ENCODE assay signal across 8 mouse cellular contexts in the genomic region with DNA sequence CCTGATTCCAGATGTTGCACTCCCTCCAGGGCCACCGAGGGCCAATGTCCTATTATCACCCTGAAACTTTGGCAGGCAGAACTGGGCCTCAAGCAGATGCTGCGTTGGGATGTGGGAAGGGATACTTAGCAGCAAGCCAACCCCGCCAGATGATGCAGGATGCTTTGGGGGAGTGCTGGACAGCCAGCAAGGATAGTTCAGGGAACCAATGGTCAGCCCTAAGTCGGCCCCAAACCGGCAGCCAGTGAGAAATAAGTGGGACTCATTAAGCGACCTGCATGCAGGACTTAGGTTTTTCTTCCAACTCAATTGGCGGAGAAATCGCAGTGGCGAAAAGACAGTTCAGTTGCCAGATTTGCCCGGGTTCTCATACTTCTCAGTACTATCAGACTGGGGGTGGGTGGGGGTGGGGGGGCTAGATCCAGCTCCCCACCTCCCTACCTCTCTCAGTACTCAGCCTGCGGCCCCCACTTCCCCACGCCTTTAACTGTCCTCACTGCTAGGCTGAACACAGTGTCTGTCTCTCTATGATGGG. TPM values are rescaled to one million over a fixed set of nuclear protein-coding genes. Genes with fewer than 3 reads are reported as not detected.
DNase-seq lines count a peak whose midpoint lies in the region; ATAC-seq and TF ChIP-seq lines count a peak whose summit lies in the region.

No protein-coding gene starts in this region.

- H3K36me3 ChIP-seq in kidney, adult 2 months (ENCODE audit: control insufficient read depth, insufficient read depth, low read length), result no peaks in the 10 kb centered on the region
- H3K36me3 ChIP-seq in heart, embryonic 11.5 days (ENCODE audit: control insufficient read depth, insufficient read depth, low read length), result no peaks in the 10 kb centered on the region
- H3K36me3 ChIP-seq in liver, embryonic 11.5 days (ENCODE audit: control insufficient read depth, insufficient read depth, low read length), result no peaks in the 10 kb centered on the region
- H3K36me3 ChIP-seq in small intestine, adult 2 months (ENCODE audit: control insufficient read depth, insufficient read depth, low read length), result no peaks in the 10 kb centered on the region

- peak overlapping the region; percentile 97 for H3K9ac ChIP-seq in heart, embryonic 11.5 days (ENCODE audit: low read depth, low read length)
- peak overlapping the region; percentile 81 for H3K9ac ChIP-seq in liver, embryonic 11.5 days (ENCODE audit: low read depth, low read length)

- 29% methylated on average over 12 of the region's 12 CpGs for WGBS in kidney, adult 2 months
- 20% methylated on average over 12 of the region's 12 CpGs for WGBS in heart, embryonic 11.5 days (ENCODE audit: insufficient replicate concordance)
- WGBS in liver, embryonic 11.5 days, result 16% methylated on average over 12 of the region's 12 CpGs
- 50% methylated on average over 12 of the region's 12 CpGs for WGBS in small intestine, adult 2 months

- in situ Hi-C loops in Patski (cut with MboI; ENCODE audit: low pct_unique_long_range_greater_than_20kb), result no loop called here

- DNase-seq in kidney, adult 2 months, result no peak
- DNase-seq in kidney, adult 8-10 months, result no peak
- no peak for DNase-seq in Patski (ENCODE audit: low read depth, low spot score)
- no peak for DNase-seq in liver, embryonic 11.5 days (ENCODE audit: low spot score)
- no peak for DNase-seq in urinary bladder, postnatal 36 days (ENCODE audit: low spot score in 2 of 2)
- DNase-seq in ovary, postnatal 14 days (ENCODE audit: low spot score), result no peak

- CTCF ChIA-PET in Patski (lab: Charles Lee), result interaction anchor here (2.0 to 3.1 kb wide), 5 partner anchors 9 to 46 kb away, joined by 6 to 25 read pairs (median 13); no protein-coding TSS in a partner anchor

- TF ChIP-seq CTCF in kidney, adult 2 months (conservative IDR thresholded peaks at IDR 0.05; ENCODE audit: insufficient read depth, insufficient read length, low read depth, low read length), result no peak
- no peak for TF ChIP-seq CTCF in Patski (IDR thresholded peaks at IDR 0.05)
- no peak for TF ChIP-seq CTCF in small intestine, adult 2 months (IDR thresholded peaks at IDR 0.05; ENCODE audit: extremely low read depth, insufficient read length, insufficient replicate concordance, low read depth, low read length)

- POLR2A ChIA-PET in Patski (lab: Charles Lee), result interaction anchor here (0.8 to 3.4 kb wide), 11 partner anchors 8 to 51 kb away, joined by 3 to 43 read pairs (median 6); no protein-coding TSS in a partner anchor

- peak overlapping the region; percentile 40 for H3K27ac ChIP-seq in kidney, adult 2 months (ENCODE audit: insufficient read depth, low read depth, low read length)
- peak overlapping the region; percentile 96 for H3K27ac ChIP-seq in heart, embryonic 11.5 days (ENCODE audit: low read depth, low read length)
- peak overlapping the region; percentile 90 for H3K27ac ChIP-seq in liver, embryonic 11.5 days (ENCODE audit: low read depth, low read length)
- peak overlapping the region; percentile 45 for H3K27ac ChIP-seq in small intestine, adult 2 months (ENCODE audit: insufficient read depth, low read depth, low read length)

- peak; percentile 2 for ATAC-seq in Patski
- ATAC-seq in heart, embryonic 11.5 days (replicated peaks; ENCODE audit: insufficient number of reproducible peaks, low FRiP score, low TSS enrichment), result no peak
- no peak for ATAC-seq in liver, embryonic 11.5 days (replicated peaks; ENCODE audit: low FRiP score)

- peak overlapping the region; percentile 65 for H3K4me3 ChIP-seq in kidney, adult 2 months (ENCODE audit: insufficient read depth, low read depth, low read length)
- H3K4me3 ChIP-seq in heart, embryonic 11.5 days (ENCODE audit: low read depth, low read length), result peak overlapping the region; percentile 90
- H3K4me3 ChIP-seq in liver, embryonic 11.5 days (ENCODE audit: low read depth, low read length), result peak overlapping the region; percentile 86
- H3K4me3 ChIP-seq in small intestine, adult 2 months (ENCODE audit: low read depth, low read length), result peak overlapping the region; percentile 64

- H3K4me2 ChIP-seq in heart, embryonic 11.5 days, result peak overlapping the region; percentile 83
- H3K4me2 ChIP-seq in liver, embryonic 11.5 days, result peak overlapping the region; percentile 95

- H3K27me3 ChIP-seq in kidney, adult 2 months (replicated peaks; ENCODE audit: control insufficient read depth, insufficient read depth, low read length), result no peaks in the 10 kb centered on the region
- no peaks in the 10 kb centered on the region for H3K27me3 ChIP-seq in Patski
- H3K27me3 ChIP-seq in heart, embryonic 11.5 days (ENCODE audit: control insufficient read depth, insufficient read depth, low read length), result no peaks in the 10 kb centered on the region
- no peaks in the 10 kb centered on the region for H3K27me3 ChIP-seq in liver, embryonic 11.5 days (replicated peaks; ENCODE audit: control insufficient read depth, insufficient read depth, low read length)
- no peaks in the 10 kb centered on the region for H3K27me3 ChIP-seq in small intestine, adult 2 months (ENCODE audit: control insufficient read depth, insufficient read depth, low read length)

- H3K9me3 ChIP-seq in heart, embryonic 11.5 days (replicated peaks; ENCODE audit: control insufficient read depth, low read length), result no peaks in the 10 kb centered on the region
- no peaks in the 10 kb centered on the region for H3K9me3 ChIP-seq in liver, embryonic 11.5 days (ENCODE audit: control insufficient read depth, low read length)

- peaks cover 18% of the 10 kb centered on the region for H3K4me1 ChIP-seq in kidney, adult 2 months (ENCODE audit: control insufficient read depth, insufficient read depth, low read length)
- peaks cover 42% of the 10 kb centered on the region for H3K4me1 ChIP-seq in heart, embryonic 11.5 days (ENCODE audit: control insufficient read depth, insufficient read depth, low read length)
- peaks cover 65% of the 10 kb centered on the region for H3K4me1 ChIP-seq in liver, embryonic 11.5 days (replicated peaks; ENCODE audit: control insufficient read depth, insufficient read depth, low read length)
- H3K4me1 ChIP-seq in small intestine, adult 2 months (ENCODE audit: control insufficient read depth, insufficient read depth, insufficient read length, low read length), result peaks cover 21% of the 10 kb centered on the region

- no peak for TF ChIP-seq POLR2A in kidney, adult 2 months (IDR thresholded peaks at IDR 0.05; ENCODE audit: low read depth, low read length)
- TF ChIP-seq POLR2A in small intestine, adult 2 months (IDR thresholded peaks at IDR 0.05; ENCODE audit: low read depth, low read length), result no peak

RNA-seq across cellular contexts. Expression of a gene that starts 14.0 kb away (rescaled TPM):
- polyA plus RNA-seq in kidney, adult 2 months (2012; rRNA removed), result 41.6 and 45.4 TPM in 2 replicates
- 210 TPM for polyA plus RNA-seq in Patski (2021)
- polyA plus RNA-seq in heart, embryonic 11.5 days (2014; fragmentation: Nextera tagmentation; extraction: Ambion mirVana), result 24.6 and 25.0 TPM in 2 replicates
- 28.1 and 33.5 TPM in 2 replicates for polyA plus RNA-seq in liver, embryonic 11.5 days (2014; fragmentation: Nextera tagmentation; extraction: Ambion mirVana)
- polyA plus RNA-seq in small intestine, adult 2 months (2012; rRNA removed), result 21.3 and 29.9 TPM in 2 replicates

RNA-seq across cellular contexts. Expression of a gene that starts 52.0 kb away (rescaled TPM):
- 182 and 203 TPM in 2 replicates for polyA plus RNA-seq in kidney, adult 2 months (2012; rRNA removed)
- 134 TPM for polyA plus RNA-seq in Patski (2021)
- 45.1 and 51.1 TPM in 2 replicates for polyA plus RNA-seq in heart, embryonic 11.5 days (2014; fragmentation: Nextera tagmentation; extraction: Ambion mirVana)
- 55.0 and 62.1 TPM in 2 replicates for polyA plus RNA-seq in liver, embryonic 11.5 days (2014; fragmentation: Nextera tagmentation; extraction: Ambion mirVana)
- polyA plus RNA-seq in small intestine, adult 2 months (2012; rRNA removed), result 20.8 and 22.1 TPM in 2 replicates

Comparison
In these comparisons a context has a peak if more than half of its experiments do, and no peak if none do; other contexts are left out.
1. H3K27ac ChIP-seq: peak in every context shown above with its lines; median percentile 96 in heart, embryonic 11.5 days; 90 in liver, embryonic 11.5 days; 45 in small intestine, adult 2 months; 40 in kidney, adult 2 months.